In genomic region chr15:5740658-5741057, GRCm38 (mm10) we compare ENCODE assay signal across 17 mouse cellular contexts.
A peak's percentile ranks its signal among the peaks of the same experiment; 100 is the strongest.
DNase-seq lines count a peak whose midpoint lies in the region; ATAC-seq lines count a peak whose summit lies in the region.
"Had no signal": no experiment of that assay in that cellular context is flagged by ENCODE, and none has a peak within 500 bp of the region (broad histone marks: within the 10 kb centered on the region; RNA-seq: fewer than 3 reads in every experiment).

No protein-coding gene starts in this region.

- peak; percentile 2 for DNase-seq in lung, postnatal 36 days
- DNase-seq in lung, postnatal 14 days = no peak
- DNase-seq in MN1 (ENCODE audit: low spot score) = peak; percentile 57
- DNase-seq in kidney, postnatal 14 days = no peak
- DNase-seq in urinary bladder, postnatal 25 days (ENCODE audit: low spot score) = no peak
- DNase-seq: adrenal gland, adult 8-10 months; cerebellum, adult 2 months; kidney, postnatal 10 days; thymus, adult 2 months had no signal

- no peak overlapping the region for H3K4me2 ChIP-seq in forebrain, embryonic 16.5 days (ENCODE audit: low read length)
- no peak overlapping the region for H3K4me2 ChIP-seq in forebrain, embryonic 12.5 days
- H3K4me2 ChIP-seq in intestine, embryonic 16.5 days (ENCODE audit: low read depth, low read length) = no peak overlapping the region
- H3K4me2 ChIP-seq: hindbrain, embryonic 14.5 days; liver, embryonic 12.5 days; midbrain, embryonic 12.5 days; neural tube, embryonic 12.5 days had no signal

- H3K4me3 ChIP-seq in forebrain, embryonic 16.5 days (replicated peaks; ENCODE audit: low read length) = no peak overlapping the region
- no peak overlapping the region for H3K4me3 ChIP-seq in forebrain, embryonic 12.5 days (replicated peaks)
- H3K4me3 ChIP-seq in intestine, embryonic 16.5 days (ENCODE audit: low read length) = no peak overlapping the region
- H3K4me3 ChIP-seq: liver, embryonic 12.5 days; midbrain, embryonic 12.5 days; neural tube, embryonic 12.5 days had no signal

- no peaks in the 10 kb centered on the region for H3K4me1 ChIP-seq in forebrain, embryonic 16.5 days (replicated peaks; ENCODE audit: control insufficient read depth, insufficient read depth, low read length)
- H3K4me1 ChIP-seq in forebrain, embryonic 12.5 days = no peaks in the 10 kb centered on the region
- H3K4me1 ChIP-seq in intestine, embryonic 16.5 days (ENCODE audit: control insufficient read depth, insufficient read depth, low read length) = no peaks in the 10 kb centered on the region
- H3K4me1 ChIP-seq: liver, embryonic 12.5 days; midbrain, embryonic 12.5 days; neural tube, embryonic 12.5 days had no signal

- H3K36me3 ChIP-seq in forebrain, embryonic 16.5 days (ENCODE audit: control insufficient read depth, insufficient read depth) = no peaks in the 10 kb centered on the region
- no peaks in the 10 kb centered on the region for H3K36me3 ChIP-seq in forebrain, embryonic 12.5 days (replicated peaks)
- no peaks in the 10 kb centered on the region for H3K36me3 ChIP-seq in intestine, embryonic 16.5 days (ENCODE audit: control insufficient read depth, insufficient read depth, low read length)
- H3K36me3 ChIP-seq: liver, embryonic 12.5 days; midbrain, embryonic 12.5 days; neural tube, embryonic 12.5 days had no signal

- H3K9me3 ChIP-seq in forebrain, embryonic 16.5 days (ENCODE audit: control insufficient read depth, low read length) = no peaks in the 10 kb centered on the region
- H3K9me3 ChIP-seq in forebrain, embryonic 12.5 days = no peaks in the 10 kb centered on the region
- H3K9me3 ChIP-seq in intestine, embryonic 16.5 days (ENCODE audit: control insufficient read depth, low read length) = no peaks in the 10 kb centered on the region
- H3K9me3 ChIP-seq: liver, embryonic 12.5 days; midbrain, embryonic 12.5 days; neural tube, embryonic 12.5 days had no signal

- no peaks in the 10 kb centered on the region for H3K27me3 ChIP-seq in forebrain, embryonic 16.5 days (replicated peaks; ENCODE audit: control insufficient read depth, insufficient read depth, low read length)
- no peaks in the 10 kb centered on the region for H3K27me3 ChIP-seq in forebrain, embryonic 12.5 days
- H3K27me3 ChIP-seq in intestine, embryonic 16.5 days (replicated peaks; ENCODE audit: control insufficient read depth, insufficient read depth, low read length) = no peaks in the 10 kb centered on the region
- H3K27me3 ChIP-seq: liver, embryonic 12.5 days; midbrain, embryonic 12.5 days; neural tube, embryonic 12.5 days had no signal

- 34% methylated on average over 1 of the region's 1 CpGs for WGBS in forebrain, embryonic 16.5 days
- 36% methylated on average over 1 of the region's 1 CpGs for WGBS in forebrain, embryonic 12.5 days
- 9% methylated on average over 1 of the region's 1 CpGs for WGBS in intestine, embryonic 16.5 days

- no peak overlapping the region for H3K9ac ChIP-seq in forebrain, embryonic 16.5 days (replicated peaks; ENCODE audit: low read depth, low read length)
- no peak overlapping the region for H3K9ac ChIP-seq in forebrain, embryonic 12.5 days
- H3K9ac ChIP-seq in intestine, embryonic 16.5 days (ENCODE audit: low read depth, low read length) = no peak overlapping the region
- H3K9ac ChIP-seq: hindbrain, embryonic 14.5 days; liver, embryonic 12.5 days; midbrain, embryonic 12.5 days; neural tube, embryonic 12.5 days had no signal

- peak; percentile 61; the same call in 1 of the 2 replicates for ATAC-seq in forebrain, embryonic 16.5 days
- no peak for ATAC-seq in forebrain, embryonic 12.5 days (ENCODE audit: low FRiP score)
- peak; percentile 55 for ATAC-seq in intestine, embryonic 16.5 days
- ATAC-seq: liver, embryonic 12.5 days; lung, postnatal 0 days had no signal

- H3K27ac ChIP-seq in forebrain, embryonic 16.5 days (ENCODE audit: low read length) = no peak overlapping the region
- no peak overlapping the region for H3K27ac ChIP-seq in forebrain, embryonic 12.5 days
- no peak overlapping the region for H3K27ac ChIP-seq in intestine, embryonic 16.5 days (ENCODE audit: low read length)
- H3K27ac ChIP-seq: hindbrain, embryonic 14.5 days; liver, embryonic 12.5 days; midbrain, embryonic 12.5 days; neural tube, embryonic 12.5 days had no signal

Comparison
In these comparisons a context has a peak if more than half of its experiments do, and no peak if none do; other contexts are left out.
1. DNase-seq: peak in lung, postnatal 36 days (single experiment) and MN1 (single experiment); none in lung, postnatal 14 days (single experiment), kidney, postnatal 14 days (single experiment) and urinary bladder, postnatal 25 days (single experiment).